Mouse (Mus musculus) hindbrain, embryonic 16.5 days (tissue): ENCODE results near the gene Gal3st4. TPM values are rescaled to one million over a fixed set of nuclear protein-coding genes. Genes with fewer than 3 reads are reported as not detected.

Experiments used
- ATAC-seq: fragments of 200-750 bp; cut with Nextera tagmentation; 2 replicates; pipeline ENCODE4 v1.8.0; 2017; ENCODE audit warnings: moderate TSS enrichment, moderate library complexity
- H3K27ac ChIP-seq: fragments of 300-500 bp; sonication (generic); 2 replicates; pipeline ENCODE4 v1.5.1; 2014; ENCODE audit warnings: low read depth, mild to moderate bottlenecking, control low read depth, low read length, moderate library complexity
- H3K27me3 ChIP-seq: fragments of 300-500 bp; sonication (generic); replicated peaks from 2 replicates; pipeline ENCODE4 v1.6.1; 2014; ENCODE audit warnings: low read length; ENCODE audit not compliant: control insufficient read depth, insufficient read depth
- H3K36me3 ChIP-seq: fragments of 300-500 bp; sonication (generic); 2 replicates; pipeline ENCODE4 v1.6.1; 2014; ENCODE audit warnings: mild to moderate bottlenecking, low read length, moderate library complexity, mixed read lengths; ENCODE audit not compliant: control insufficient read depth, insufficient read depth
- H3K4me1 ChIP-seq: fragments of 300-500 bp; sonication (generic); 2 replicates; pipeline ENCODE4 v1.6.1; 2014; ENCODE audit warnings: low read depth, low read length; ENCODE audit not compliant: control insufficient read depth, insufficient read depth
- H3K4me2 ChIP-seq: fragments of 300-500 bp; sonication (generic); 2 replicates; pipeline ENCODE4 v1.6.1; 2014; ENCODE audit warnings: mild to moderate bottlenecking, low read length, control low read depth, moderate library complexity
- H3K4me3 ChIP-seq: fragments of 300-500 bp; sonication (generic); 2 replicates; pipeline ENCODE4 v1.5.1; 2014; ENCODE audit warnings: mild to moderate bottlenecking, low read length, control low read depth, moderate library complexity
- H3K9ac ChIP-seq: fragments of 300-500 bp; sonication (generic); 2 replicates; pipeline ENCODE4 v1.6.1; 2014; ENCODE audit warnings: low read depth, mild to moderate bottlenecking, control low read depth, low read length, moderate library complexity
- H3K9me3 ChIP-seq: fragments of 300-500 bp; sonication (generic); 2 replicates; pipeline ENCODE4 v1.6.1; 2014; ENCODE audit warnings: mild to moderate bottlenecking, low read length, moderate library complexity; ENCODE audit not compliant: control insufficient read depth
- WGBS: fragments of 180-500 bp; shearing (Covaris S2); extraction: QIAGEN DNeasy Blood & Tissue Kit; methylation state at CpG from one replicate; pipeline ENCODE4 v1.1.7; 2014; 5-methylcytosine and 5-hydroxymethylcytosine counted together
- polyA plus RNA-seq: library from polyadenylated mRNA; unstranded; fragments of >200 nt; fragmentation: Nextera tagmentation; extraction: Ambion mirVana; gene quantifications from 2 replicates; pipeline ENCODE4 v1.2.1, GENCODE M21; 2015

Gal3st4 gene
- polyA plus RNA-seq, 1 experiment from 2014 or later: 2.1 TPM

DNA sequence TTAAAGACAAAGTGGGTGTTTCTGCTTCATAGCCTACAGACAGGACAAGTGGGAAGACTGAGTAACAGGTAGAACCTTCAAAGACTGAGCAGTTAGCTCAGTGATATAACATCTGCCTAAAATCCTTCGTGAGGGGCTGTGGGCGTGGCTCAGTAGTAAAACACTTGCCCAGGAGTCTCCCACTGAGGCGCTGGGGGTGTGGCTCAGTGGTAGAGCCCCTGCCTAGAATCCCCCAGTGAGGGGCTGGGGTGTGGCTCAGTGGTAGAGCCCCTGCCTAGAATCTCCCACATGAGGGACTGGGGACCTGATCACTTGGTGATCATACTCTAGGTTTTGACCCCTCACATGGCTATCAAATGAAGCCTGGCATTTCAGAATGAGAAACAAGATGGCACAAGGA is 14.6 kb downstream of the Gal3st4 start:
- Histone ChIP-seq H3K4me1 (peaks cover 21% of the 10 kb centered on the region), H3K9me3 (no peaks in the 10 kb centered on the region), H3K4me3 (no peak overlapping the region), H3K4me2 (no peak overlapping the region), H3K27me3 (no peaks in the 10 kb centered on the region), H3K9ac (no peak overlapping the region), H3K36me3 (peaks cover 24% of the 10 kb centered on the region), H3K27ac (no peak overlapping the region)
- WGBS: 94% methylated on average over 3 of the region's 3 CpGs
- ATAC-seq: no peak

DNA sequence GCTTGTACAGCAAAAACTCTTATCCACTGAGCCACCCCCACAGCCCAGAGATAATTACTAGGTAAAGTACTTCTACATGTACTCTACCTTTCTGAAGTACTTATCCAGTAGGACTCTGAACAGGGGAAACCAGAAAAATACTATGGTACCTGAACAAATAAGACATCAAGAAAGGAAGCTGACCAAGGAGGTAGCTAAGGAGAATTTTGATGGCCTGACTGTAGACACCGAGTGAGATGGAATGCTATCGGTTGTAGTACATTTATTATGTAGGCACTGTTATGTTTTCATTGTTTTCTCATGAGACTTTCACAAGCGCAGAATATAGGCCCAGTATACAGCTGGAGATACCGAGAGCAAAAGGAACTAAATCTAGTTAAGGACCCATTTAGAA is 15.1 kb downstream of the Gal3st4 start:
- Histone ChIP-seq H3K4me1 (peaks cover 16% of the 10 kb centered on the region), H3K4me3 (no peak overlapping the region), H3K36me3 (peaks cover 24% of the 10 kb centered on the region), H3K9ac (no peak overlapping the region), H3K27me3 (no peaks in the 10 kb centered on the region), H3K9me3 (no peaks in the 10 kb centered on the region), H3K27ac (no peak overlapping the region), H3K4me2 (no peak overlapping the region)
- ATAC-seq: no peak
- WGBS: 94% methylated on average over 4 of the region's 4 CpGs

DNA sequence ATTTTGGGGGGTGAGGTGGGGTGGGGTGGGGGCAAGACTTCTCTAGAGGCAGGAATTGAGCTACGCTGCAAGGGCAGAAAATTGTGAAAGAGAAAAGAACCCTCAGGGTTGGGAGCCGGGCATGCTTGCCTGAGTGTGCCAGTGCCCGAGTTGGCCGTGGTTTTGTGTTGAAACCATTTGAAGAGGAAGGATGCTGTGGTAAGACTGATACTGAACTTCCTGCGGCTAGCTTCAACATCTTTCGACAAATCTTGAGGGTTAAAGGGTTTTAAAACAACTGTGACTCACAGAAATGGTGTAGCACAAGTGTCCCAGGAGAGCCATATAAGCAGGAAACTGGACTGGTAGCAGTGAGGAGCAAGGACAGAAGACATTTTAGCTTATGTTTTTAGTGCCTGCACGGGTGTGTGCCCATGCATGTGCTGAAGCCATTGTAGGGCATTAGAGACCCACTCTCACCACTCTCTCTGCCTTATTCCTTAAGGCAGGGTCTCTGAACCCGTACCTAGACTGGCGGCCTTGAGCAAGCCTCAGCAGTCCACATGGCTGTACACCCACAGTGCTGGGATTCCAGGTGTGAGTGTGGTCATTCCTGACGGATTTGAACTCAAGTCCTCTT is 15.6 kb downstream of the Gal3st4 start:
- Histone ChIP-seq H3K4me2 (no peak overlapping the region), H3K4me1 (peaks cover 12% of the 10 kb centered on the region), H3K4me3 (no peak overlapping the region), H3K9ac (no peak overlapping the region), H3K27ac (no peak overlapping the region), H3K9me3 (no peaks in the 10 kb centered on the region), H3K36me3 (peaks cover 24% of the 10 kb centered on the region), H3K27me3 (no peaks in the 10 kb centered on the region)
- ATAC-seq: no peak
- WGBS: 89% methylated on average over 10 of the region's 10 CpGs

- Histone ChIP-seq H3K4me2 (peak overlapping the region; percentile 97), H3K27me3 (no peaks in the 10 kb centered on the region), H3K9ac (peak overlapping the region; percentile 78), H3K4me3 (peak overlapping the region; percentile 76), H3K36me3 (peaks cover 21% of the 10 kb centered on the region), H3K27ac (peak overlapping the region; percentile 87), H3K9me3 (no peaks in the 10 kb centered on the region), H3K4me1 (peaks cover 12% of the 10 kb centered on the region)
- 13% methylated on average over 7 of the region's 7 CpGs for WGBS
- no peak; the same call in 1 of the 2 replicates for ATAC-seq
These were observed 16.6 kb downstream of the Gal3st4 start for GRCm38 (mm10) chr5:138256094-138256467.

DNA sequence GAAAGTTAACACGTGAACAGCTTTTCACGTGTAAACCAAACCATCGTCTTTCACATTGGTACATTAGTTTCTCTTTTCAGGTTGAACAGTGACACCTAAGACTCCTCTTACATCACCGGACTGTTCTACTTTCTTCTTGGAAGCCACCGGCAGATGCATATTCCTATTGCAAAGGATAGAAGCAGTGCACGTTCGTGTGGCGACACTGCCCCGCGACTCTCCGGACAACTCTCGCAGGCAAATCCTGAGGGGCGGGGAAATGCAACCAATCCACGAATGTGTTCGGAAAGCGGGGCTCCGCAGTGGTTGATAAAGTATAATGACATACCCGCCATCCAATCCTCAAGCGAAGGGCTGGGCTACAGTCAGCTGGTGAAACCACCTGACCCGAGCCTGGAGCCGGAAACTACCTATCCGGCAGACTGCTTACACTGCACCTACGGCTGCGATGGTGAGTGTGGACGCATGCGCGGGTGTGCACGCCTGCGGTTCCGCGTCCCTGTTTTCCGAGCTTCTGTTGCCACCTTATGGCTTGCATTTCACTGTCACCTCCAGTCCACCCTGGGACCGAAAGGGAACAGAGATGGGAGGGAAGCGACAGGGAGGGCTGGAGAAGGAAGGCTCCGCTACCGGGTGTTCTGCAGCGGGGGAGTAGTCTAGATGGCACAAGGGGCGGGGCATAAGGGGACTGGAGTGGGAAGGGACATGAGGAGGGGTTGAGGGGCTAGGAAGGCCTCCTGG is 17.1 kb downstream of the Gal3st4 start, which contains the start of gene Lamtor4:
Gene Lamtor4 (plus strand): TSS at position 130 of the 741 bp plus-strand sequence.
- Histone ChIP-seq H3K4me2 (peak within 1 kb of the TSS; percentile 97), H3K27me3 (no peaks in the 10 kb centered on the region), H3K4me3 (peak within 1 kb of the TSS; percentile 76), H3K9me3 (no peaks in the 10 kb centered on the region), H3K27ac (peak within 1 kb of the TSS; percentile 87), H3K9ac (peak within 1 kb of the TSS; percentile 78), H3K4me1 (peaks cover 12% of the 10 kb centered on the region), H3K36me3 (peaks cover 21% of the 10 kb centered on the region)
- WGBS: under 1% methylated on average over 38 of the region's 38 CpGs
- ATAC-seq: peak; percentile 100

DNA sequence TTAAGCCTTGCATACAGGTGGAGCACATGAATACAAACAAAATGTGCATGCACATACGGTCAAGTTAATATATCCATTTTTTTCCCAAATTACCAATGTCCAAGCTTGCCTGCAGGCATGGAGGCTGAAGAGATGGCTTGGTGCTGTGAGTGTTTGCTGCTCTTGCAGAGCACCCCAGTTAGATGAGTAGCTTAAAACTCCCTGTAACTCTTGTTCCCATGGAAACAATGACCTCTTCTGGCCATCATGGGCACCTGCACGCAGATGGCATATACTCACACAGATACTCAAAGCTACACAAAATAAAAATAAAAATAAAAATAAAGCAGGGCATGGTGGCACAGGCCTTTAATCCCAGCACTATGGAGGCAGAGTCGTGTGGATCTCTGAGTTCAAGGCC is 19.6 kb downstream of the Gal3st4 start:
- Histone ChIP-seq H3K4me3 (no peak overlapping the region), H3K9ac (no peak overlapping the region), H3K36me3 (0 out of 2 replicates have a peak, but pooled peaks cover 2% of the 10 kb centered on the region), H3K9me3 (no peaks in the 10 kb centered on the region), H3K27me3 (no peaks in the 10 kb centered on the region), H3K27ac (no peak overlapping the region), H3K4me1 (peaks cover 12% of the 10 kb centered on the region), H3K4me2 (no peak overlapping the region)
- WGBS: 92% methylated on average over 3 of the region's 3 CpGs
- no peak for ATAC-seq

DNA sequence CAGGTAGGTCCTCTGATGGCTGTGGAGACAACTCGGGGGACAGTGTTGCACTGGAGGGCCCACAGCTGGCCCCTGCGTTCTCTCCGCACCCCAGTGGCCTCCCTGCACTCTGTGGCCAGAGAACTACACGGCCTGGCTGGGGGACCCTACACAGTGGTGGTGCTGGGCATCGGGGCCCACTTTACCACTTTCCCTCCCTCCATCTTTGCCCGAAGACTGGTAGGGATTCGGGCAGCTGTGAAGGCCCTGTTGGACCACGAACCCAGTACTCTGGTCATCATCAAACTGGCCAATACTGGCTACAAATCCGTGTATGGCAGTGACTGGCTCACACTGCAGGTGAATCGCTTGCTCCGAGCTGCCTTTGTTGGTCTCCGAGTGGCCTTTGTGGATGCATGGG is 21.5 kb downstream of the Gal3st4 start:
- ATAC-seq: no peak
- Histone ChIP-seq H3K4me1 (peaks cover 5% of the 10 kb centered on the region), H3K4me3 (no peak overlapping the region), H3K27me3 (no peaks in the 10 kb centered on the region), H3K27ac (no peak overlapping the region), H3K9ac (no peak overlapping the region), H3K4me2 (no peak overlapping the region), H3K9me3 (no peaks in the 10 kb centered on the region), H3K36me3 (no peaks in the 10 kb centered on the region)
- 86% methylated on average over 12 of the region's 12 CpGs for WGBS

DNA sequence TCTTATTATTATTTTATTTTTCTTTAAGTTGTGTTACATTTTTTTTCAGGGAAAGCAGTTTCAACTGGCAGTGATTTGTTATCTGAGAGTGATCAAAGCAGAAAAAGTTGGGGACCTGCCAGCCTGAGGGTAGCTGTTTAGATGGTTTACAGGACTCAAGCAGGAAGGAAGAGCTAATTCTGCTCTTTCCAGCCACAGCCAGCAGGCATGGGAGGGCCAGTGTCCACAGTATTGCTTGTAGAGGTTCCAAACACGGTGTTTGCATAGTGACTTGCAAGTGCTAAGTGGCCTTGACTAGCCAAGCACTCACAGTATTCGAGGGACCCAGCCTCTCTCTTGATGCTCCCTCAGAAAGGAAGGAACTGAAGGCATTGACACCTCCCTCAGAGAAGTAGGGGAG is 31.1 kb downstream of the Gal3st4 start:
- ATAC-seq: no peak
- Histone ChIP-seq H3K36me3 (no peaks in the 10 kb centered on the region), H3K4me3 (no peak overlapping the region), H3K9ac (no peak overlapping the region), H3K4me1 (no peaks in the 10 kb centered on the region), H3K4me2 (no peak overlapping the region), H3K27me3 (no peaks in the 10 kb centered on the region), H3K9me3 (no peaks in the 10 kb centered on the region), H3K27ac (no peak overlapping the region)
- WGBS: 56% methylated on average over 2 of the region's 2 CpGs

- Histone ChIP-seq H3K27me3 (no peaks in the 10 kb centered on the region), H3K4me3 (no peak overlapping the region), H3K27ac (no peak overlapping the region), H3K4me1 (no peaks in the 10 kb centered on the region), H3K9me3 (no peaks in the 10 kb centered on the region), H3K36me3 (no peaks in the 10 kb centered on the region), H3K4me2 (no peak overlapping the region), H3K9ac (no peak overlapping the region)
- no peak for ATAC-seq
These were observed 38.4 kb downstream of the Gal3st4 start for GRCm38 (mm10) chr5:138234224-138234623.
